Mouse (Mus musculus): ENCODE measurements around the gene Mymx. TPM values are rescaled to one million over a fixed set of nuclear protein-coding genes. Genes with fewer than 3 reads are reported as not detected.
A peak's percentile ranks its signal among the peaks of the same experiment; 100 is the strongest.

The Mymx gene
- total RNA-seq, 2 experiments from 2014 or later, result not detected

DNA sequence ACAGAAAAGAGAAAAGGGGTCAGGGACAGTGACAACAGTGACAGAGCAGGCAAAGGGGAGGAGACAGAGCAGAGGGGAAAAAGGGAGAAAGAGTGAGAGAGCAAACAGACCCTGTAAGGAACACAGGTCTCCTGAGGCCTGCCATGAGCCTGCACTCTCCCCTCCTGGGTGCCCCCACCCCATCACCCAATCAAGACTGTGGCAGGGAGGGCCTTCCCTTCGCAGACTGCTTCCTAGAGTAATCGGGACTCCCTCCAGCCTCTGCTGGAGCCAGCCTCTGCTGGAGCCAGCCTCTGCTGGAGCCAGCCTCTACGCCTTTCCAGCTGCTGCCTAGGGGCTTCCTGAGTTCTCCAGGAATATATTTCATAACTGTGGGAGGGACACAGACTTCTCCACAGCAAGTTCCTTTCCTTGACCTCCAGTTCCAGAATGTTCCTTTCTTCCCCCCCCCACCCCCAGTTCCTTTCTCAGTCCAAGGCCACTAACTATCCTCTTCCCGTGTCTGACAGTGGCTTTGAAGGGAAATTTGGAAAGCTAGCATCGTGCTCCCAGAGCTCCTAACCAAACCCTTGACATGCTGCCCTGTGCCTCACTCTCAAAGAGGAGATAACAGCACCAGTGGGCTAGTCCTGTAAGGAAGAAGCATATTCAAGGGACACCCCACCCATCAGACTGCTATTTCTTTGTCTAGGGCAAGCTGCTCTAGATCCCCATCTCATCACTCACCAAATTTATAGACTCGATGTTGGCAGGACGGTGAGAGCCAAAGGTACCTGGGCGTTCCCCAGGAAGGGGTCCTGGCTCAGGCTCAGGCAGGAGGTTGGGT is 9.1 kb downstream of the Mymx start:
- intact Hi-C loops (cut with DNase I), result no loop called here
- no peak for DNase-seq (ENCODE audit: low spot score in 2 of 2)

DNA sequence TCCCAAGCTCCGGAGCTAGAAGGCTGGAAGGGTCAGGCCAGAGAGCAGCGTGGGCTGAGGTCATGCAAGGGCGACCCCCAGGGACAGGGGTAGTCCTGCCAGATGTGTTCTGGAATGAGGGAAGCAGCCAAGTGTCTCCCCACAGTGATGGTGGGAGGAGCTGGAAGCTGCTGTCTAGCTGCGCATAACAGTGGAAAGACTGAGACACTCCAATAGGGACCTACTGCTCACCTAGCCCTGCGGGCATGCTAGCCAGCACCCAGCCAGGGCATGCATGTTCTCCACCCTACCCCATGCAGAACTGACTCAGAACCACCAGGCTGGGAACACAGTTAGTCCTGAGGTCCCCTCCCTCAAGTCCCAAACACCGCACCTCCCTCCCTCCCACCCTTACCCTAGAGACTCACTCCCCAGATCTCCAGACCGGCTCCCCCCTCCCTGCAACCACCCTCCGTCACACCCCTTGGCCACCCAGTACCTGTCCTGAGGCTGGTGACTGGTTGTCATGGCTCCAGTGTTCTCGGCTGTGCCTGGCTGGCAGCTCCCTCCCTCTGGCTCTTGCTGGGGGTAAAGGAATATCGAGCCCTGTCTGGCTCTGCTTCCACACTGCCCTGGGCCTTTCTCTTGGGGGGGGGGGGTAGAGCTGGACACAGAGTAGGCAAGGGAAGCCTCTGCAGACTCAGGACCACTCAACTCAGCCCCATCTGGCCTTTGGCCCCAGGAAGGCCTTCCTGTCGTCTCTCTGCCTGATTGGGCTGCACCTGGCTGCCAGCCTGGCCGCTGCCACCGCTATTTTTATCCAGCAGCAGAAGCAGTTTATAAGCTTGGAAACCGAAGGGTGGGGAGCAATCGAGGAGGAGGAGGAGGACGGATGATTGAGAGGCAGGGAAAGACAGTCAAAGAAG is 9.9 kb downstream of the Mymx start:
- intact Hi-C loops (cut with DNase I), result no loop called here
- no peak for DNase-seq (ENCODE audit: low spot score in 2 of 2)

DNA sequence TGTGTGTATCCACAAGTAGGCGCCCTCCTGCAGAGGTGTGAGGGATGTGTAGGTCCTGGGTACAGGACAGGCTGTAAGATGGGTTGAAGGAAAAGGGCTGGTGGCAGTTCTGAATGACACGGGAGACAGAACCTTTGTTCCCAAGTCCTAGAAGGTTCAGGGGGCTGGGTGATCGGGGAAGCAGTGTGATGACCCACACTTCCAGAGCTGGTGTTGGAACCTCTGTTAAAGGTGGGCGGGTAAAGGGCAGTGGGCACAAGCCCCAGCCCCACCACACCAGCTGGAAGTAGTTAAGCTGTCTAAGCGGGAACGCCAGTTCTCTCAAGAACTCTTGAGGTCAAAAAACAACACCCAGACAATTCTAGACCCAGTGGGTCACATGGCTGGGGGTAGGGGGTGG is 11.5 kb downstream of the Mymx start:
- no peak for DNase-seq (ENCODE audit: low spot score in 2 of 2)
- intact Hi-C loops (cut with DNase I), result no loop called here

DNA sequence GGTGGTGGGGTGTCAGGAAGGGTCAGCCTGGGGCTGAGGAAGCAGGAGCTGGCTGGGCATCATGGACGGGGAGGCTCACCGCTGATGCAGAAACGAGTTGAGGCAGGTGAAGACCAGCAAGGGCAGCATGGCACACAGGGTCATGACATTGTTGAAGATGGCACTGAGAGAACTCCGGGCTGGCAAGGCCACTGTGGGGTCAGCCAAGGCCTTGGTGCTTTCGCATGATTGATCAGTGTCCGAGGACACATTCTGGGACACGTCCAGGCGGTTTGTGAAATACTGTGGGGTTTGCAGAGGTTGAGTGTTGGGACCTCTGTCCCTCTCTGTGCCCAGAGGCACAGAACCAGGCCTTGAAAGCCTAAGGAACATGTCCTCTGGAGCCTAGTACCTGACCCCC is 12.1 kb downstream of the Mymx start:
- intact Hi-C loops (cut with DNase I), result no loop called here

DNA sequence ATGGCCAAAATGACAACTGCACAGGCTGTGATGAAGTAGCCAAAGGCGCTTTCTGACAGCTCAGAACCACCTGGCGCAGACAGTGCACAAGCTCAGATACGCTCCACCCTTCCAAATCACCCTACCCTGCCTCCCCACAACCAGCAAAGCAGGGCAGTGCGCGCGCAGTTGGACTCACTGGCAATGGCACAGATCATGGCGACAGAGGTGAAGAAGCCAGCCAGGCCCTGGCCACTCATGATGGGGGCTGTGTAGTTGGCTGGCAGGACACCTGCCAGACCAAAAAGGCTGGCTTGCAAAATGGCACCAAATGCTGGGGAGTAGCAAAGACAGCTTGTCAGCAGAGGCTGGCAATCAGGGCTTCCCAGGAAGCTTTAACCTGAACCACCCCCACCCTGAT is 12.7 kb downstream of the Mymx start:
- intact Hi-C loops (cut with DNase I), result no loop called here

More for the DNA sequence above, 12.1 kb downstream of the Mymx start:
- DNase-seq (ENCODE audit: low spot score in 2 of 2), result no peak

DNA sequence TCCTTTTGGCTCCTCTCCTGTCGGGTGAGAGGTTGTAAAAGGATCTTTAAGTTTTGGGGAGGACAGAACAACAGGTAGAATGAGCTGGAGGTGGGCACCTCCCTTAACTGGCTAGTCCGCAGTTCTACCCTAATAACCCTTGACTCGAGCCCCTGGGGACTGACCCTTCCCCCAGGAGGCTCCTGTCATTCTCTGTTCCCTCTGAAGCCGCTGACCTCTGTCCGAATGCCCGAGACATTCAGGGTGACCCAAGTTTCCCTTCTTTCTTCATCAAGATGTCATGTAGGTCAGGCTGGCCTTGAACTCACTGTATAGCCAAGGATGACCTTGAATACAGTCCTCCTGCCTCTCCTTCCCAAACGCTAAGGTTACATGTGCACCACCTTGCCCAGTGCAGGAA is 13.5 kb downstream of the Mymx start:
- intact Hi-C loops (cut with DNase I), result no loop called here
- DNase-seq (ENCODE audit: low spot score in 2 of 2), result no peak

More for the DNA sequence above, 12.7 kb downstream of the Mymx start:
- DNase-seq (ENCODE audit: low spot score in 2 of 2), result no peak

DNA sequence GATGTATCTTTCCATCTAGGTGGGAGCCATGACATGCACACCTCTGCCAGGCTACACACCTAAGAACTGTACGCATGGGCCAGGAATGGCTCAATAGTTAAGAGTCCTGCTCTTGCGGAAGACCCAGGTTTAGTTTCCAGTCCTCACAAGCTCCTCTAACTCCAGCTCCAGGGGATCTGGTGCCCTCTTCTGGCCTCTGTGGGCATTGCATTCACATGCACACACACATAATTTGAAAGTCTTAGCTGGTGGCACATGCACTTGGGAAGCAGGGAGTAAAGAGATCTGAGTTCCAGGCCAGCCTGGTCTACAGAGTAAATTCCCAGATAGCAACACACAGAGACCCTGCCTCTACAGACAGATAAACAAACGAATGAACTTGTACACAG is 15.5 kb downstream of the Mymx start:
- intact Hi-C loops (cut with DNase I), result no loop called here
- no peak for DNase-seq (ENCODE audit: low spot score in 2 of 2)

DNA sequence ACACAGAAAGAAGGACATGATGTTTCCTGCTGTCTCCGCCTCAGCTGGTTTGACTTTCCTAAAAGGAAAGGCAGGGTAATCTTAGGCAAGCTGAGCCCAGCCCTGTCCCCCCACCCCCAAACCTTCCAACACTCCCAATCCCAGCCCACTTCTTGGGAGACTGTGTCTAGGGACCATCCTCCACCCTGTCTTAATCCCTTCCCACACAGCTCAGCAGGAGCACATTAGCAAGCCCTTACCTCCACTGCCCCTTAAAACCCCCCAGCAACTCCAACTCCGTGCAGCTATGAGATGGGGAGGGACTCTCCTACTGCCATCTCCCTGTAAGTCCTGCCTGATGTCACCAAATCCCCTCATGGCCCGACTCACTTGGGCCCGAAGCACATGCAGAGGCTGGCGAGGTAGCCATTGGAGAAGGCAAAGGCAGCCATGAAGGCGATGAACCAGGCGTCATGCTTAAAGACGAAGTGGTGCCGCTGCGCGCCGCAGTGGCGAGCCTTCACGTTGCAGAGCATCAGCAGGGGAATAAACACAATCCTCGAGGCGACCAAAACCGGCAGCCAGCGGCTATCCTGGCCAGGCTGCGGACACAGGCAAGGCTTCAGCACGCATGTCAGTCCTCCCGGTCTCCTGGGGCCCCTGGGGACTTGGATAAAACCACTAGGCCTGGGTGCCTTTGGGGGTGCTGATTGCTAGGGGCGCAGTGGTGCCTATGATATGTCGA is 16.0 kb downstream of the Mymx start:
- intact Hi-C loops (cut with DNase I), result loop anchor here (2.0 kb wide), 1 partner anchor 41 kb away; no protein-coding TSS in a partner anchor
- DNase-seq (ENCODE audit: low spot score in 2 of 2), result no peak

DNA sequence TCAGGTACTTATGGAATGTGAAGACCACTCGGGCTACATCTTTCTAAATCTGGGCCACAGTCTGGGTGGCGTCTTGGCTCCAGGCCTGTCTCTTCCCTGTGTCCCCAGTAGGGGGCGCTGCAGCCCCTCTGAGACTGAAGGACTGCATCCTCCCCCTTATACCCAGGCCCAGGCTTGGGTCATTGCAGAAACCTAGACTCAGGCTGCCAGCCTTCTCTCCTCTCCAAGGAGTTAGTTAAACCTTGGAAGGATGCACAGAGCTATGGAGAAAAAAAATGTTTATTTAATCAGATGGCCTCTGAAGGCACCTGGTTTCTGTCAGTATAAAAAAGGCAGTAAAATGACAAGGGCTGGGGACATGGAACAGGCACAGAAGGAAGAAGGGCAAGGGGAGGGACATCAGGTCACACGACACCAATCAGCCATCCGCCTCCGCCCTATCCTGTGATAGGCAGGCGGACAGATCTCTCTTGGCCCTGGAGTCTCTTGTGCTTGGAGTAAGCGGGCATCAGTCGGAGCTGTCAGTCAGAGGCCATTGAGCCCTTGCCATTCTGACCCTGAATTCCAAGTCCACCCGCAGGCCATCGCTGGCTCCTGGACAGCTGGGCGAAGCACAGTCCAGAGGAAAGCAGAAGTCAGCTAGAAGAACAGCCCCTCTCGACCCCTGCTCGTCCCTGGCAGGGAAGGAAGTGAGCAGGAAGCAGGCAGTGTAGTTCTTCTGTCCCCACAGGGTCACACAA is 16.8 kb downstream of the Mymx start:
- intact Hi-C loops (cut with DNase I), result loop anchor here (2.0 to 5.0 kb wide), 2 partner anchors 42 to 132 kb away; no protein-coding TSS in a partner anchor
- DNase-seq (ENCODE audit: low spot score in 2 of 2), result peak; percentile 79 to 92

DNA sequence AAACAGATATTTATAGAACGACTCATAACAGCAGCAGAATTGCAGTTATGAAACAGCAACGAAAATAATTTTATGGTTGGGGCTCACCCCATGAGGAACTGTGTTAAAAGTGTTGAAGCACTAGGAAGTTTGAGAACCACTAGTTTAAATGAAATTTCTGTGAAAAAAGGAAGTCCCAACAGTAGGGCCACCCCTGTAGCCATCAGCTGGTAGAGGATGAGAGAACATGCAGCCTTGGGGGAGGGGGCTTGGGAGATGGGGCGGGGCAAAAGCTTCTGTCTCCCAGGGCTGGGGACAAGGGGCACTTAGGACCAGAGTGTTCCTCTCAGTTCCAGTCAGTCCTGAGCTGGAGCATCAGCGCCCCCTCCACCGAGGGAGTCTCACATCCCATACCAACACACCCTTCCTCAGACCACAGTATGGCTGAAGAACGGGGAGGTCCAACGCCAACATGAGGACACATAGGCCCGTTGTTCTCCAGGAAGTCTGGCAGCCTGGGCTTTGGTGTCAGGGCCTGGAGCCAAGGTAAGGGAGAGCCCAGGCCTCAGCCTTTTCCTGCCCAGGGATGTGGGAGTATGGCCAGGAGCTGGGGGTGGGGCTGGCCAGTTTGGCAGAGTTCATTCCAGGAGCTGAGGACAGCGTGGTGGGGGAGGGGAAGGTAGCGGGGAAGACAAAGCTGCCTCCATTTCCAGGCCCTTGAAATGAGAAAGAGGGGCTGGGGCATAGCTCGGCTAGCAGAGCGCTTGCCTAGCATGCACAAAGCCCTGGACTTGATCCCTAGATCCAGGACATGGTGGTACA is 17.6 kb downstream of the Mymx start:
- DNase-seq (ENCODE audit: low spot score in 2 of 2), result peak; percentile 67 to 77
- intact Hi-C loops (cut with DNase I), result loop anchor here (2.0 to 5.0 kb wide), 2 partner anchors 43 to 133 kb away; no protein-coding TSS in a partner anchor

DNA sequence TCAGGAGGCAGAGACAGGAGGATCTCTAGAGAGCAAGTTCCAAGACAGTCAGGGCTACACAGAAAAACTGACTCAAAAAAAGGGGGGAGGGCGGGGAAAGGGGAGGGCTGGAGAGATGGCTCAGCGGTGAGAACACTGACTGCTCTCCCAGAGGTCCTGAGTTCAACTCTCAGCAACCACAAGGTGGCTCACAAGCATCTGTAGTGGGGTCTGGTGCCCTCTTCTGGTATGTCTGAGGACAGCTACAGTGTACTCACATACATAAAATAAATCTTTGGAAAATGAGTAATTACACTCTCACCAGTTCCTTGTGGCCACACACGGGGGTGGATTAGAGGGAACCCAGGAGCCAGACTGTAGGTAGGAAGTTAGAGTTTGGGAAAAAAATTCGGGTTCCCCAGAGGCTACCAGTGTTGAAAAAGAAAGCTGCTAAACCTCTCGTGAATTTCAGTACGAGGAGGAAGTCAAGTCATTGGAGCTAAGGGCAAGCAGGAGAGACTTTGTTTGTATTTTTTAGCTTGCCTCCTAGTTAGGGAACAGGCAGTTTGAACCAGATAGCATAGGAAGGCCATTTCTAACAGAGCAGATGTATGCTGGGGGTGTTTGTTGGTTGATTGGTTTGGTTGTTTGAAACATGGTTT is 19.1 kb downstream of the Mymx start:
- no peak for DNase-seq (ENCODE audit: low spot score in 2 of 2)
- intact Hi-C loops (cut with DNase I), result loop anchor here (5.0 kb wide), 1 partner anchor 134 kb away; no protein-coding TSS in a partner anchor

DNA sequence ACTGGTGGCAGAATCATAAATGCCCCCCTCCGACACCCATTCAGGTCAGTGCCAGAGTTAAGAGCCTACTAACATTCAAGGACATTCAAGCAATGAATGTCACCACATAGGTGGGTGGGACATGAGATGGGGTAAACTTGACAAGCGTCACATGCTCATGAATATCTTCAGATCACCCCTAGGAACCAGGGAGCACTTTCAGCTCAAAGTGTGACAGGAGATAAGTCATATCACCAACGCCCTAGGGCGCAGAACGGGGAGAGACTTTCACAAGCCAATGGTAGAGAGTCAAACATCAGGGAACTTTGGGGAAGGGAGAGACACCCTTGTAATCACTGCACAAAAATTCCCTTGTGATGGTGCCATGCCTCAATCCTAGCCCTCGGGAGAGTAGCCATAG is 19.7 kb downstream of the Mymx start:
- intact Hi-C loops (cut with DNase I), result loop anchor here (5.0 kb wide), 1 partner anchor 135 kb away; no protein-coding TSS in a partner anchor
- no peak for DNase-seq (ENCODE audit: low spot score in 2 of 2)

DNA sequence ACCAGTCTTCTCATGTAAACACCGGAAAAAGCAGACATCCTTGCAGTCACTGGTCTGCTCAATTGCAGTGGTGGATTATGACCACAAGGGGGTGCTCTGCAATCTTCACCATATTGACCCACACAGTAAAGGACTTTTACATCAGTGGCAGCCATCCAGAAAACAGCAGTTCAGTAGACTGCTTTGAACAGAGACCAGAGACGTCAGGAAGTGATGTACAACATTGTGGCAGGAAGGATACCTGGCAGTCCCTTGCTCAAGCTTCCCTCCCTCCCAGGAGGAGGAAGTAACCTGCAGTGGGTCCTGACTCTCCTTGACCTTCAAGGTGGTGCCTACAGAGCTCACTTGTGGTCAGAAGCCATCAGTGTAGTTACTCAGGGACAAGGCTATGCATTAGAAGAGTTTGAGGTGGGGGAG is 20.3 kb downstream of the Mymx start:
- intact Hi-C loops (cut with DNase I), result loop anchor here (5.0 kb wide), 1 partner anchor 136 kb away; no protein-coding TSS in a partner anchor
- DNase-seq (ENCODE audit: low spot score in 2 of 2), result peak; percentile 75 to 82

DNA sequence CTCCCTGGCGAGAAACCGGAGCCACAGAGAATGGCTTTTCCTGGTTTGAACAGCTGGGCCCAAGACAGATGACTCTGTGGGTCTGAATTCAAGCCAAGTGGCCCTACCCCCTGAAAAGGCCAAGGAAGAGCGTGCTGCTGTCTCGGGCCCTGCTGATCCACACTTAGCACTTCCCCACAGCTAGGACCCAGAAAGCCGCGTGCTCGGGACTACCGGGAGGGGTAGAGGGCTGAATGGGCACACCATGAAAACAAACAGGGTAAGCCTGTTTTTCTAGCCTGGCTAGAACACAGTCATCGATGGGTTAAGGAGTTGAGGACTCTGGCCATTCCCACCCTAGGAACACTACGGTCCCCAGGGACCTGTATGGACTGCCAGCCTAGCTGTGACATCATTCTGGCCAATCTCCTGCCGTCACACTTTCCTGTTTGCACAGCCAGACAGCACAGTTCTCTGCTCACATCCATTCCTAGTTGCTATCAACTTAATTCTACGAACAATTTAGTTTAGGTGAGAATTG is 20.9 kb downstream of the Mymx start:
- intact Hi-C loops (cut with DNase I), result loop anchor here (5.0 kb wide), 1 partner anchor 136 kb away; no protein-coding TSS in a partner anchor
- DNase-seq (ENCODE audit: low spot score in 2 of 2), result no peak

DNA sequence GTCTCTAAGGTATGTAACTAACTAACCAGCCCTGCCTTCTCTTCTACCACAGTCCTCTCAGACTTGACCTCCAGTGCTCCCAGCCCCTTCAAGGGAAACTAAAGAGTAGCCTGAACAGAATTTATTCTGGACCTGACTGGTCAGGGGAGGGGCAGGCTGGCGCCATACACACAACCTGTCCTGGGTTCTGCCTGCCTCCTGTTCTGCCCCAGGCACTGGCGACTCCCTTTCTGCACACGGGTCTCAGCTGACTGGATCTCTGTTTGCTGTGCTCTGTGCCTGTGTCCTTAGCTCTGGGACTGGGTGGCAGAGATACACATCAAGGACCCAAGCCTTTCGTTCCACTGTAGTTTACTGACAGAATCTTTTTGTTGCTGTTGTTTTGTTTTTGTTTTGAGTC is 22.3 kb downstream of the Mymx start:
- intact Hi-C loops (cut with DNase I), result no loop called here
- no peak for DNase-seq (ENCODE audit: low spot score in 2 of 2)

DNA sequence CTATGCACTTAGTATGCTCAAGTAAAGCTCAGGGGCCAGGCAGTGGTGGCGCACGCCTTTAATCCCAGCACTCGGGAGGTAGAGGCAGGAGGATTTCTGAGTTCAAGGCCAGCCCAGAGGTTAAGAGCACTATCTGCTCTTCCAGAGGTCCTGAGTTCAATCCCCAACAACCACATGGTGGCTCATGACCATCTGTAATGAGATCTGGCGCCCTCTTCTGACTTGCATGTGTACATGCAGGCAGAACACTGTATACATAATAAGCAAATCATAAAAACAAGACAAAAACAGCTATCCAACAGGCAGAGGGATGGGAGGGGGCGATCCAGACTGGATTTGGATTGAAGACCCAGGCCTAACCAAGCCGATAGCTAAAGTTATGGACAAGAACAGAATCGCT is 23.1 kb downstream of the Mymx start:
- intact Hi-C loops (cut with DNase I), result no loop called here
- no peak for DNase-seq (ENCODE audit: low spot score in 2 of 2)

DNA sequence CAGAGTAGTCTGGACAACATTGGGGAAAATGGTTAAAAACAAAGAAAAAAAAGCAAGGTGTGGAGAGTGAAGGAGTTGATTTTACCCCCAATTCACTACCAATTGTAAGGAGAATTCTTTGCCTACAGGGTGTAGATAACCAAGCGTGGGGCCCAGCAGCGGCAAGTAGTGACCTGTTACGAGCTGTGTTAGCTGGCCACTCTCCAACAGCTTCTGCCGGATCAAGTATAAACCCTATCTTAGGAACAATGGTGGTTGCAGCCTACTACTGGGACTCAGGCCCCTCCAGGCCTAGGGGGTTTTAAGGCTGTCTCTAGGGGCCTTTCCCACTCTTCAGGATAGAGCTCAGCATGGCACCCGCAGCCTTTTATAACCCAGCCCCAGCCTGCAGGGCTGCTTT is 23.7 kb downstream of the Mymx start:
- intact Hi-C loops (cut with DNase I), result no loop called here
- no peak for DNase-seq (ENCODE audit: low spot score in 2 of 2)
